Mouse (Mus musculus): ENCODE results near the gene Tead1.

GRCm38 (mm10) chr7:112769866-112770265, 90.7 kb downstream of the Tead1 start:
- no peak for TF ChIP-seq CTCF (IDR thresholded peaks at IDR 0.05; ENCODE audit: low read depth, low read length)
- no peak for TF ChIP-seq POLR2AphosphoS5 (IDR thresholded peaks at IDR 0.05; ENCODE audit: insufficient replicate concordance, low read depth, low read length)
